Mouse (Mus musculus): Measurements from ENCODE around the gene Frmd7. TPM values are rescaled to one million over a fixed set of nuclear protein-coding genes. Genes with fewer than 3 reads are reported as not detected.

Frmd7 gene
- polyA plus RNA-seq, 1 experiment from 2014 or later = not detected

GRCm38 (mm10) chrX:50968157-50968932 is 25.8 kb upstream of the Frmd7 start:
- H3K4me3 ChIP-seq (replicated peaks; ENCODE audit: low read depth, low read length) = no peak overlapping the region
- H3K9me3 ChIP-seq (replicated peaks; ENCODE audit: low read length) = no peaks in the 10 kb centered on the region
- no peak overlapping the region for H3K9ac ChIP-seq (ENCODE audit: low read depth, low read length)
- no peak overlapping the region for H3K4me2 ChIP-seq (ENCODE audit: low read length)
- DNase-seq (ENCODE audit: low spot score) = no peak
- H3K4me1 ChIP-seq (replicated peaks; ENCODE audit: insufficient read depth, low read length) = no peaks in the 10 kb centered on the region
- TF ChIP-seq CTCF (IDR thresholded peaks at IDR 0.05; ENCODE audit: low read depth) = no peak
- H3K36me3 ChIP-seq (ENCODE audit: insufficient read depth, low read length) = no peaks in the 10 kb centered on the region
- ATAC-seq (replicated peaks; ENCODE audit: low FRiP score, low read depth) = no peak
- no peaks in the 10 kb centered on the region for H3K27me3 ChIP-seq (ENCODE audit: insufficient read depth, low read length)
- no peak overlapping the region for H3K27ac ChIP-seq
- WGBS = 57% methylated on average over 10 of the region's 10 CpGs

GRCm38 (mm10) chrX:50965157-50965556 is 22.6 kb upstream of the Frmd7 start:
- Histone ChIP-seq H3K36me3 (ENCODE audit: insufficient read depth, low read length) (no peaks in the 10 kb centered on the region), H3K4me2 (ENCODE audit: low read length) (no peak overlapping the region), H3K27me3 (ENCODE audit: insufficient read depth, low read length) (no peaks in the 10 kb centered on the region), H3K4me3 (replicated peaks; ENCODE audit: low read depth, low read length) (no peak overlapping the region), H3K9me3 (replicated peaks; ENCODE audit: low read length) (no peaks in the 10 kb centered on the region), H3K27ac (no peak overlapping the region), H3K4me1 (replicated peaks; ENCODE audit: insufficient read depth, low read length) (no peaks in the 10 kb centered on the region), H3K9ac (ENCODE audit: low read depth, low read length) (no peak overlapping the region)
- ATAC-seq (replicated peaks; ENCODE audit: low FRiP score, low read depth) = no peak
- 63% methylated on average over 3 of the region's 3 CpGs for WGBS
- TF ChIP-seq CTCF (IDR thresholded peaks at IDR 0.05; ENCODE audit: low read depth) = no peak
- DNase-seq (ENCODE audit: low spot score) = no peak

- H3K9me3 ChIP-seq (replicated peaks; ENCODE audit: low read length) = no peaks in the 10 kb centered on the region
- H3K27ac ChIP-seq = no peak overlapping the region
- H3K4me3 ChIP-seq (replicated peaks; ENCODE audit: low read depth, low read length) = no peak overlapping the region
- H3K4me2 ChIP-seq (ENCODE audit: low read length) = no peak overlapping the region
- H3K4me1 ChIP-seq (replicated peaks; ENCODE audit: insufficient read depth, low read length) = no peaks in the 10 kb centered on the region
- 75% methylated on average over 6 of the region's 6 CpGs for WGBS
- H3K36me3 ChIP-seq (ENCODE audit: insufficient read depth, low read length) = no peaks in the 10 kb centered on the region
- ATAC-seq (replicated peaks; ENCODE audit: low FRiP score, low read depth) = no peak
- H3K27me3 ChIP-seq (ENCODE audit: insufficient read depth, low read length) = no peaks in the 10 kb centered on the region
- no peak for TF ChIP-seq CTCF (IDR thresholded peaks at IDR 0.05; ENCODE audit: low read depth)
- no peak for DNase-seq (ENCODE audit: low spot score)
- no peak overlapping the region for H3K9ac ChIP-seq (ENCODE audit: low read depth, low read length)
Measured at GRCm38 (mm10) chrX:50962955-50963354, 20.4 kb upstream of the Frmd7 start.

GRCm38 (mm10) chrX:50948633-50949032 is 6.1 kb upstream of the Frmd7 start:
- Histone ChIP-seq H3K27ac (no peak overlapping the region), H3K4me3 (replicated peaks; ENCODE audit: low read depth, low read length) (no peak overlapping the region), H3K9me3 (replicated peaks; ENCODE audit: low read length) (no peaks in the 10 kb centered on the region), H3K9ac (ENCODE audit: low read depth, low read length) (no peak overlapping the region), H3K27me3 (ENCODE audit: insufficient read depth, low read length) (no peaks in the 10 kb centered on the region), H3K4me1 (replicated peaks; ENCODE audit: insufficient read depth, low read length) (no peaks in the 10 kb centered on the region), H3K4me2 (ENCODE audit: low read length) (no peak overlapping the region), H3K36me3 (ENCODE audit: insufficient read depth, low read length) (no peaks in the 10 kb centered on the region)
- TF ChIP-seq CTCF (IDR thresholded peaks at IDR 0.05; ENCODE audit: low read depth) = no peak
- DNase-seq (ENCODE audit: low spot score) (peak; percentile 15), ATAC-seq (replicated peaks; ENCODE audit: low FRiP score, low read depth) (no peak)
- WGBS = 38% methylated on average over 2 of the region's 2 CpGs

DNA sequence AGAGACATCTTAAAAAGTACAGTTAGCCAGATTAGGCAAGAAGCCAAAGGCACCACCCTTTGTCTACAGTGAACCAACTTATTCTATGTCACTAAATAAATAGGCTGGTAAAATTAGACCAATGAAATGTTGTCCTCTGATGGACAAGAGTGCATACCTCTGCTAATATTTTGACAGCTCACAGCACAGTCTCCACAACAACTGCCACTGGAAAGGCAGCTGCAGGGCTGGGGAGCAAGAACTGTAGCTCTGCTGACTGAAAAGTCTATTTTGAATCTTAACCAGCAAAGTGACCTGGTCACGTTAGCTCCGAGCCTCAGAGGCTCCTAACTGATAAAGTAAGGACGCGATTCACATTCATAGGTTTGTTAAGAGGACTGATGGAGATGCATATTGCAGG is 5.6 kb upstream of the Frmd7 start:
- no peaks in the 10 kb centered on the region for H3K9me3 ChIP-seq (replicated peaks; ENCODE audit: low read length)
- WGBS = 76% methylated on average over 4 of the region's 4 CpGs
- ATAC-seq (replicated peaks; ENCODE audit: low FRiP score, low read depth) = no peak
- TF ChIP-seq CTCF (IDR thresholded peaks at IDR 0.05; ENCODE audit: low read depth) = no peak
- no peak overlapping the region for H3K27ac ChIP-seq
- no peak overlapping the region for H3K4me3 ChIP-seq (replicated peaks; ENCODE audit: low read depth, low read length)
- no peak for DNase-seq (ENCODE audit: low spot score)
- H3K36me3 ChIP-seq (ENCODE audit: insufficient read depth, low read length) = no peaks in the 10 kb centered on the region
- H3K27me3 ChIP-seq (ENCODE audit: insufficient read depth, low read length) = no peaks in the 10 kb centered on the region
- H3K4me1 ChIP-seq (replicated peaks; ENCODE audit: insufficient read depth, low read length) = no peaks in the 10 kb centered on the region
- H3K4me2 ChIP-seq (ENCODE audit: low read length) = no peak overlapping the region
- H3K9ac ChIP-seq (ENCODE audit: low read depth, low read length) = no peak overlapping the region

DNA sequence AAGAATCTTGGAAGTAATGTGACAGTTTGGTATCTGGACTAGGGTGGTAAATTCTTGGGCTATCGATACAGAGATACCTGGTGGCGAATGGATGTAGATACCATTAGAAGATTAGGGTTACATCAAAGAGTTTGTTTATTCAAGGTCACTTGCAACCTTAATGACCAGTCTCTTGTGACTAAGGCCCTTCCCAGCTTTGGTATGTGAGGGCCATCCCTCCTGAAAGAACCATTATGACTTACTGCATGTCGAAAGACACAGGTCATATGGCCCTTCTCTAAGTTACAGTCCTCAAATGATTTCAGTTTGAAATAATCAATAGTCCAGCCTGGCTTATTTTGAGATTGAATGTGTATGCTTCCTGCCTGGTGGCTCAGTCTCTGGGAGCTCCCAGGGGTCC is 5.4 kb downstream of the Frmd7 start:
- Histone ChIP-seq H3K9me3 (replicated peaks; ENCODE audit: low read length) (no peaks in the 10 kb centered on the region), H3K4me1 (replicated peaks; ENCODE audit: insufficient read depth, low read length) (no peaks in the 10 kb centered on the region), H3K27me3 (ENCODE audit: insufficient read depth, low read length) (0 out of 2 replicates have a peak, but pooled peaks cover 2% of the 10 kb centered on the region), H3K27ac (no peak overlapping the region), H3K4me3 (replicated peaks; ENCODE audit: low read depth, low read length) (no peak overlapping the region), H3K4me2 (ENCODE audit: low read length) (no peak overlapping the region), H3K9ac (ENCODE audit: low read depth, low read length) (no peak overlapping the region), H3K36me3 (ENCODE audit: insufficient read depth, low read length) (no peaks in the 10 kb centered on the region)
- no peak for ATAC-seq (replicated peaks; ENCODE audit: low FRiP score, low read depth)
- 79% methylated on average over 3 of the region's 3 CpGs for WGBS
- TF ChIP-seq CTCF (IDR thresholded peaks at IDR 0.05; ENCODE audit: low read depth) = no peak
- no peak for DNase-seq (ENCODE audit: low spot score)

- ATAC-seq (replicated peaks; ENCODE audit: low FRiP score, low read depth) (no peak), DNase-seq (ENCODE audit: low spot score) (no peak)
- Histone ChIP-seq H3K4me3 (replicated peaks; ENCODE audit: low read depth, low read length) (no peak overlapping the region), H3K27ac (no peak overlapping the region), H3K27me3 (ENCODE audit: insufficient read depth, low read length) (no peaks in the 10 kb centered on the region), H3K4me2 (ENCODE audit: low read length) (no peak overlapping the region), H3K9me3 (replicated peaks; ENCODE audit: low read length) (no peaks in the 10 kb centered on the region), H3K4me1 (replicated peaks; ENCODE audit: insufficient read depth, low read length) (no peaks in the 10 kb centered on the region), H3K36me3 (ENCODE audit: insufficient read depth, low read length) (no peaks in the 10 kb centered on the region), H3K9ac (ENCODE audit: low read depth, low read length) (no peak overlapping the region)
- TF ChIP-seq CTCF (IDR thresholded peaks at IDR 0.05; ENCODE audit: low read depth) = no peak
- 61% methylated on average over 3 of the region's 3 CpGs for WGBS
Measured at GRCm38 (mm10) chrX:50930309-50930708, 12.2 kb downstream of the Frmd7 start.

Data from kidney, postnatal 0 days (tissue).